28 mouse cellular contexts compared by ENCODE assay signal in genomic region chr16:91627831-91628230, GRCm38 (mm10). TPM values are rescaled to one million over a fixed set of nuclear protein-coding genes. Genes with fewer than 3 reads are reported as not detected.
DNase-seq lines count a peak whose midpoint lies in the region; ATAC-seq lines count a peak whose summit lies in the region.
"Had no signal": no experiment of that assay in that cellular context is flagged by ENCODE, and none has a peak within 500 bp of the region (broad histone marks: within the 10 kb centered on the region; RNA-seq: fewer than 3 reads in every experiment).

No protein-coding gene starts in this region.

- H3K27me3 ChIP-seq in hindbrain, embryonic 12.5 days, result no peaks in the 10 kb centered on the region
- H3K27me3 ChIP-seq: CH12.LX; embryonic facial prominence, embryonic 13.5 days; embryonic facial prominence, embryonic 15.5 days; forebrain, embryonic 12.5 days; Patski had no signal

- ATAC-seq in frontal cortex, adult (ENCODE audit: low TSS enrichment), result peak; percentile 78
- ATAC-seq in hindbrain, embryonic 12.5 days (ENCODE audit: low FRiP score), result no peak
- ATAC-seq: activated CD4-positive, CD25-positive, alpha-beta regulatory T cell, adult 4 months; CD4-positive, CD25-positive, alpha-beta regulatory T cell, adult 4 months; forebrain, embryonic 14.5 days; forebrain, embryonic 16.5 days; Patski had no signal

- DNase-seq in frontal cortex, postnatal 10 days (ENCODE audit: low spot score in 2 of 2), result no peak
- DNase-seq in right cerebral cortex, adult 18-20 months, result peak; percentile 52
- DNase-seq in right cerebral cortex, postnatal 4 days, result no peak
- DNase-seq: adrenal gland, adult 8-10 months; adrenal gland, postnatal 14 days; adrenal gland, postnatal 36 days; B cell, adult 2 months; cerebellum, adult 11 months; cerebellum, adult 18-20 months; cerebellum, adult 8-10 months; cerebellum, adult 9-11 months; cerebellum, postnatal 14 days; cerebellum, postnatal 36 days; embryo, embryonic 11 days had no signal

- H3K4me2 ChIP-seq in hindbrain, embryonic 12.5 days (replicated peaks), result no peak overlapping the region
- H3K4me2 ChIP-seq: embryonic facial prominence, embryonic 13.5 days; embryonic facial prominence, embryonic 15.5 days; forebrain, embryonic 12.5 days had no signal

- no peak overlapping the region for H3K4me3 ChIP-seq in hindbrain, embryonic 12.5 days
- H3K4me3 ChIP-seq: embryonic facial prominence, embryonic 13.5 days; embryonic facial prominence, embryonic 15.5 days; erythroblast, embryonic 14.5 days; forebrain, embryonic 10.5 days; forebrain, embryonic 12.5 days had no signal

- no peaks in the 10 kb centered on the region for H3K9me3 ChIP-seq in hindbrain, embryonic 12.5 days (replicated peaks)
- H3K9me3 ChIP-seq: embryonic facial prominence, embryonic 13.5 days; embryonic facial prominence, embryonic 15.5 days; forebrain, embryonic 10.5 days; forebrain, embryonic 12.5 days; G1E had no signal

- H3K27ac ChIP-seq in hindbrain, embryonic 12.5 days, result no peak overlapping the region
- H3K27ac ChIP-seq: embryonic facial prominence, embryonic 13.5 days; embryonic facial prominence, embryonic 15.5 days; forebrain, embryonic 10.5 days; forebrain, embryonic 12.5 days had no signal

- H3K9ac ChIP-seq in hindbrain, embryonic 12.5 days, result no peak overlapping the region
- H3K9ac ChIP-seq: embryonic facial prominence, embryonic 13.5 days; embryonic facial prominence, embryonic 15.5 days; forebrain, embryonic 12.5 days had no signal

- 87% methylated on average over 7 of the region's 7 CpGs for WGBS in hindbrain, embryonic 12.5 days

- no peaks in the 10 kb centered on the region for H3K4me1 ChIP-seq in hindbrain, embryonic 12.5 days
- H3K4me1 ChIP-seq: embryonic facial prominence, embryonic 13.5 days; embryonic facial prominence, embryonic 15.5 days; forebrain, embryonic 10.5 days; forebrain, embryonic 12.5 days had no signal

- H3K36me3 ChIP-seq in hindbrain, embryonic 12.5 days, result peaks cover 83% of the 10 kb centered on the region

RNA-seq across cellular contexts. Expression of gene Dnajc28, which starts 9.0 kb away (rescaled TPM):
- 4.9 and 6.2 TPM in 2 replicates for polyA plus RNA-seq in hindbrain, embryonic 12.5 days (2016; fragmentation: Nextera tagmentation; extraction: Ambion mirVana)

RNA-seq across cellular contexts. Expression of gene Gart, which starts 18.9 kb away (rescaled TPM):
- polyA plus RNA-seq in hindbrain, embryonic 12.5 days (2016; fragmentation: Nextera tagmentation; extraction: Ambion mirVana), result 85.2 and 88.1 TPM in 2 replicates

RNA-seq across cellular contexts. Expression of gene Son, which starts 19.5 kb away (rescaled TPM):
- polyA plus RNA-seq in hindbrain, embryonic 12.5 days (2016; fragmentation: Nextera tagmentation; extraction: Ambion mirVana), result 159 and 162 TPM in 2 replicates

RNA-seq across cellular contexts. Expression of gene Tmem50b, which starts 30.2 kb away (rescaled TPM):
- 46.6 and 48.7 TPM in 2 replicates for polyA plus RNA-seq in hindbrain, embryonic 12.5 days (2016; fragmentation: Nextera tagmentation; extraction: Ambion mirVana)
